ENCODE assay signal across 25 mouse cellular contexts in the genomic region with DNA sequence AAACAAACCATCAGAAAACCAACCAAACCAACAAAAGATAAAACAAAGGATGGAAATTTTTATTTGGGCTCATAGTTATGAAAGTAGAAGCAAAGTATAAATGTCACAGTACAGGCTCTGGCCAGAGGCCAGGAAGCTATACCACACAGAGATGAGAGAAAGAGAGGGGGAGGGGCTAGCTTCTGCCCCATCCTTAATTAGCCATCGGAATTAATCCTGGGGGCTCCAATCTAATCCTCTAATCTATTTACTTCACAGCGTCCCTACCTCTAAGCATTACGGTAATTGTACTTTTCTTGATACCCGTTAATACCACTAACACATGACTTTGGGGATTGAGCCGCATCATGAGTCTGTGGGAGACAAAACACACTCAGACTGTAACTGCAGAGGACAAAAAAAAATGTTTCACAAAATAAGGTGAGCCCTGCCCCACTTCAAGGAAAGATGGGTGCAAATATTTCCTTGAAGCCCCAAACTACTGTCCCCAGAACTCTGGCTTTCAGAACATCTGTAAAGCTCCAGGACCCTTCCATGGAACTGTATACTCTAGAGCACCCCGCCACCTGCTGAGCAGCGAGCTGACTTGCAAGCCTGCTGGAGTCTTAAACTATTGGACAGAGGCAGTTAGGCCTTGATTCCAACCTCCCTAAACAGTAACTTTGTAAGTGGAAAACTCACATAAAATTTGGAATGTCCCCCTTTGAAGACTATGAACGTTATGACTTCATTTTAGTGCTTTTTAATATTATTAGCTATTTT. TPM values are rescaled to one million over a fixed set of nuclear protein-coding genes. Genes with fewer than 3 reads are reported as not detected.
DNase-seq lines count a peak whose midpoint lies in the region; ATAC-seq and TF ChIP-seq lines count a peak whose summit lies in the region.
"Had no signal": no experiment of that assay in that cellular context is flagged by ENCODE, and none has a peak within 500 bp of the region (broad histone marks: within the 10 kb centered on the region; RNA-seq: fewer than 3 reads in every experiment).

No protein-coding gene starts in this region.

- no peaks in the 10 kb centered on the region for H3K27me3 ChIP-seq in forebrain, embryonic 13.5 days
- H3K27me3 ChIP-seq in forebrain, embryonic 16.5 days (replicated peaks; ENCODE audit: control insufficient read depth, insufficient read depth, low read length), result no peaks in the 10 kb centered on the region
- H3K27me3 ChIP-seq in neural tube, embryonic 14.5 days (ENCODE audit: control insufficient read depth, insufficient read depth, low read length), result no peaks in the 10 kb centered on the region
- H3K27me3 ChIP-seq in heart, adult 2 months (ENCODE audit: control insufficient read depth, insufficient read depth, low read length), result no peaks in the 10 kb centered on the region
- H3K27me3 ChIP-seq: intestine, embryonic 15.5 days; limb, embryonic 13.5 days; liver, embryonic 12.5 days had no signal

- peak; percentile 33 for DNase-seq in kidney, postnatal 14 days
- DNase-seq in kidney, postnatal 25 days, result no peak
- no peak for DNase-seq in neural tube, embryonic 10.5 days (ENCODE audit: extremely low spot score, low spot score)
- DNase-seq in brain, embryonic 14.5 days (ENCODE audit: low read depth), result peak; percentile 34
- DNase-seq in heart, adult 2 months, result no peak
- DNase-seq: adrenal gland, adult 8-10 months; cerebellum, adult 18-20 months; cerebellum, postnatal 14 days; heart, postnatal 4 days; layer of hippocampus, adult 9-11 months; lung, adult 18-20 months; thymus, adult 18-20 months; thymus, postnatal 4 days had no signal

- no peak overlapping the region for H3K4me2 ChIP-seq in forebrain, embryonic 13.5 days
- no peak overlapping the region for H3K4me2 ChIP-seq in forebrain, embryonic 16.5 days (ENCODE audit: low read length)
- no peak overlapping the region for H3K4me2 ChIP-seq in neural tube, embryonic 14.5 days (ENCODE audit: low read depth, low read length)
- H3K4me2 ChIP-seq: intestine, embryonic 15.5 days; limb, embryonic 13.5 days; liver, embryonic 12.5 days had no signal

- intact Hi-C loops in heart, adult 2 months (cut with DNase I), result no loop called here

- no peak for TF ChIP-seq EP300 in heart, adult 2 months (IDR thresholded peaks at IDR 0.05; ENCODE audit: insufficient read depth, low read depth, low read length)

- no peaks in the 10 kb centered on the region for H3K79me2 ChIP-seq in heart, adult 2 months (replicated peaks; ENCODE audit: control insufficient read depth, insufficient read depth, low read length)

- no peaks in the 10 kb centered on the region for H3K36me3 ChIP-seq in forebrain, embryonic 13.5 days (ENCODE audit: poor library complexity, severe bottlenecking)
- no peaks in the 10 kb centered on the region for H3K36me3 ChIP-seq in forebrain, embryonic 16.5 days (ENCODE audit: control insufficient read depth, insufficient read depth)
- no peaks in the 10 kb centered on the region for H3K36me3 ChIP-seq in neural tube, embryonic 14.5 days (ENCODE audit: control insufficient read depth, insufficient read depth, low read length)
- H3K36me3 ChIP-seq in heart, adult 2 months (ENCODE audit: control insufficient read depth, insufficient read depth, low read length), result peaks cover 2% of the 10 kb centered on the region; the same call in 1 of the 2 replicates
- H3K36me3 ChIP-seq: heart, embryonic 10.5 days; intestine, embryonic 15.5 days; limb, embryonic 13.5 days; liver, embryonic 12.5 days had no signal

- no peak for TF ChIP-seq POLR2A in brain, embryonic 14.5 days (IDR thresholded peaks at IDR 0.05; ENCODE audit: borderline replicate concordance, extremely low read depth, insufficient read depth, insufficient read length, poor library complexity, severe bottlenecking)
- no peak for TF ChIP-seq POLR2A in heart, adult 2 months (IDR thresholded peaks at IDR 0.05; ENCODE audit: insufficient read depth, low read depth, low read length)

- no peak overlapping the region for H3K9ac ChIP-seq in forebrain, embryonic 13.5 days
- H3K9ac ChIP-seq in forebrain, embryonic 16.5 days (replicated peaks; ENCODE audit: low read depth, low read length), result no peak overlapping the region
- H3K9ac ChIP-seq in neural tube, embryonic 14.5 days (replicated peaks; ENCODE audit: low read depth, low read length), result no peak overlapping the region
- no peak overlapping the region for H3K9ac ChIP-seq in heart, adult 2 months (ENCODE audit: low read depth, low read length)
- H3K9ac ChIP-seq: intestine, embryonic 15.5 days; limb, embryonic 13.5 days; liver, embryonic 12.5 days had no signal

- peaks cover 28% of the 10 kb centered on the region for H3K4me1 ChIP-seq in forebrain, embryonic 13.5 days
- H3K4me1 ChIP-seq in forebrain, embryonic 16.5 days (replicated peaks; ENCODE audit: control insufficient read depth, insufficient read depth, low read length), result 0 out of 2 replicates have a peak, but pooled peaks cover 5% of the 10 kb centered on the region
- no peaks in the 10 kb centered on the region for H3K4me1 ChIP-seq in neural tube, embryonic 14.5 days (ENCODE audit: control insufficient read depth, insufficient read depth, low read length)
- H3K4me1 ChIP-seq in heart, adult 2 months (ENCODE audit: control insufficient read depth, insufficient read depth, low read length), result no peaks in the 10 kb centered on the region; the same call in 1 of the 2 replicates
- H3K4me1 ChIP-seq: heart, embryonic 10.5 days; intestine, embryonic 15.5 days; liver, embryonic 12.5 days had no signal

- 42% methylated on average over 8 of the region's 8 CpGs for WGBS in forebrain, embryonic 13.5 days
- 45% methylated on average over 8 of the region's 8 CpGs for WGBS in forebrain, embryonic 16.5 days
- 69% methylated on average over 8 of the region's 8 CpGs for WGBS in neural tube, embryonic 14.5 days
- 84% methylated on average over 8 of the region's 8 CpGs for whole genome bisulfite sequencing in heart, adult 2 months

- peak; percentile 31; the same call in 1 of the 2 replicates for ATAC-seq in forebrain, embryonic 13.5 days
- ATAC-seq in forebrain, embryonic 16.5 days, result no peak
- ATAC-seq in neural tube, embryonic 14.5 days (ENCODE audit: low read depth), result peak; percentile 58
- ATAC-seq: activated CD4-positive, CD25-positive, alpha-beta regulatory T cell, adult 4 months; intestine, embryonic 15.5 days; liver, embryonic 12.5 days; midbrain, embryonic 16.5 days had no signal

- H3K27ac ChIP-seq in forebrain, embryonic 13.5 days, result no peak overlapping the region
- H3K27ac ChIP-seq in forebrain, embryonic 16.5 days (ENCODE audit: low read length), result no peak overlapping the region
- H3K27ac ChIP-seq in neural tube, embryonic 14.5 days (ENCODE audit: low read depth, low read length), result no peak overlapping the region
- no peak overlapping the region for H3K27ac ChIP-seq in heart, adult 2 months
- H3K27ac ChIP-seq: heart, embryonic 10.5 days; intestine, embryonic 15.5 days; limb, embryonic 13.5 days; liver, embryonic 12.5 days had no signal

- no peak overlapping the region for H3K4me3 ChIP-seq in forebrain, embryonic 13.5 days
- H3K4me3 ChIP-seq in forebrain, embryonic 16.5 days (replicated peaks; ENCODE audit: low read length), result no peak overlapping the region
- no peak overlapping the region for H3K4me3 ChIP-seq in neural tube, embryonic 14.5 days (ENCODE audit: low read depth, low read length)
- no peak overlapping the region for H3K4me3 ChIP-seq in heart, adult 2 months
- H3K4me3 ChIP-seq: heart, embryonic 10.5 days; intestine, embryonic 15.5 days; limb, embryonic 13.5 days; liver, embryonic 12.5 days; myocyte had no signal

- H3K9me3 ChIP-seq in forebrain, embryonic 13.5 days (replicated peaks), result no peaks in the 10 kb centered on the region
- no peaks in the 10 kb centered on the region for H3K9me3 ChIP-seq in forebrain, embryonic 16.5 days (ENCODE audit: control insufficient read depth, low read length)
- H3K9me3 ChIP-seq in neural tube, embryonic 14.5 days (ENCODE audit: control insufficient read depth, low read length), result no peaks in the 10 kb centered on the region
- H3K9me3 ChIP-seq: heart, embryonic 10.5 days; intestine, embryonic 15.5 days; limb, embryonic 13.5 days; liver, embryonic 12.5 days had no signal

- TF ChIP-seq CTCF in brain, embryonic 14.5 days (IDR thresholded peaks at IDR 0.05; ENCODE audit: borderline replicate concordance, extremely low read depth, insufficient read depth, insufficient read length), result no peak
- TF ChIP-seq CTCF in heart, adult 2 months (IDR thresholded peaks at IDR 0.05), result no peak

RNA-seq across cellular contexts. Expression of a gene that starts 41.3 kb away (rescaled TPM):
- 0.15 and 0.18 TPM in 2 replicates for polyA plus RNA-seq in forebrain, embryonic 13.5 days (2015; fragmentation: Nextera tagmentation; extraction: Ambion mirVana)
- polyA plus RNA-seq in forebrain, embryonic 16.5 days (2015; fragmentation: Nextera tagmentation; extraction: Ambion mirVana), result 0.25 and 0.29 TPM in 2 replicates
- 0.24 TPM in 2 replicates for polyA plus RNA-seq in neural tube, embryonic 14.5 days (2014; fragmentation: Nextera tagmentation; extraction: Ambion mirVana)
- polyA plus RNA-seq in brain, embryonic 14.5 days (2012; rRNA removed), result 0.34 TPM in 2 replicates
- 1 to 10 TPM; 3.7 to 5.0 TPM for total RNA-seq in heart, adult 2 months (2021)
- 2.2 and 3.1 TPM in 2 replicates for polyA plus RNA-seq in heart, adult 2 months (2012; rRNA removed)
- total RNA-seq: megakaryocyte, adult 5-6 weeks; MEL had no signal

RNA-seq across cellular contexts. Expression of a gene that starts 41.3 kb away (rescaled TPM):
- polyA plus RNA-seq in forebrain, embryonic 13.5 days (2015; fragmentation: Nextera tagmentation; extraction: Ambion mirVana), result 0.12 and 0.14 TPM in 2 replicates
- 0.24 and 0.51 TPM in 2 replicates for polyA plus RNA-seq in forebrain, embryonic 16.5 days (2015; fragmentation: Nextera tagmentation; extraction: Ambion mirVana)
- polyA plus RNA-seq in neural tube, embryonic 14.5 days (2014; fragmentation: Nextera tagmentation; extraction: Ambion mirVana), result 0.09 and 0.33 TPM in 2 replicates
- 0.14 and 0.25 TPM in 2 replicates for polyA plus RNA-seq in brain, embryonic 14.5 days (2012; rRNA removed)
- 1 to 10 TPM; 1.3 to 1.8 TPM for total RNA-seq in heart, adult 2 months (2021)
- polyA plus RNA-seq in heart, adult 2 months (2012; rRNA removed), result 3.3 TPM in 2 replicates
- total RNA-seq: megakaryocyte, adult 5-6 weeks had no signal

Comparison
In these comparisons a context has a peak if more than half of its experiments do, and no peak if none do; other contexts are left out.
1. DNase-seq: peak in kidney, postnatal 14 days (single experiment) and brain, embryonic 14.5 days (single experiment); none in kidney, postnatal 25 days (0 of 2), neural tube, embryonic 10.5 days (single experiment) and heart, adult 2 months (0 of 2).